Comparison of ENCODE assay signal across 12 mouse cellular contexts in genomic region chr2:141955197-141955596, GRCm38 (mm10).
A peak's percentile ranks its signal among the peaks of the same experiment; 100 is the strongest.
DNase-seq lines count a peak whose midpoint lies in the region; ATAC-seq lines count a peak whose summit lies in the region.
"Had no signal": no experiment of that assay in that cellular context is flagged by ENCODE, and none has a peak within 500 bp of the region (broad histone marks: within the 10 kb centered on the region; RNA-seq: fewer than 3 reads in every experiment).

No protein-coding gene starts in this region.

- no peaks in the 10 kb centered on the region for H3K4me1 ChIP-seq in embryonic facial prominence, embryonic 11.5 days (ENCODE audit: control insufficient read depth, insufficient read depth, low read length)
- no peaks in the 10 kb centered on the region; the same call in 1 of the 2 replicates for H3K4me1 ChIP-seq in hindbrain, embryonic 14.5 days (replicated peaks; ENCODE audit: control insufficient read depth, insufficient read depth, low read length)
- H3K4me1 ChIP-seq: heart, embryonic 12.5 days had no signal

- H3K36me3 ChIP-seq in embryonic facial prominence, embryonic 11.5 days (replicated peaks; ENCODE audit: control insufficient read depth, insufficient read depth, low read depth, low read length): no peaks in the 10 kb centered on the region
- H3K36me3 ChIP-seq in hindbrain, embryonic 14.5 days (replicated peaks; ENCODE audit: control insufficient read depth, insufficient read depth): no peaks in the 10 kb centered on the region
- H3K36me3 ChIP-seq: heart, embryonic 12.5 days had no signal

- peak; percentile 83 for ATAC-seq in embryonic facial prominence, embryonic 11.5 days (replicated peaks; ENCODE audit: insufficient number of reproducible peaks, low FRiP score, low TSS enrichment, low read depth)
- ATAC-seq in hindbrain, embryonic 14.5 days (ENCODE audit: low FRiP score): peak; percentile 79; the same call in 1 of the 2 replicates

- no peak overlapping the region for H3K4me2 ChIP-seq in embryonic facial prominence, embryonic 11.5 days (ENCODE audit: low read depth, low read length)
- H3K4me2 ChIP-seq in hindbrain, embryonic 14.5 days (replicated peaks): no peak overlapping the region
- H3K4me2 ChIP-seq: heart, embryonic 12.5 days had no signal

- H3K4me3 ChIP-seq in embryonic facial prominence, embryonic 11.5 days (ENCODE audit: low read depth, low read length): no peak overlapping the region
- no peak overlapping the region for H3K4me3 ChIP-seq in hindbrain, embryonic 14.5 days (replicated peaks; ENCODE audit: low read length)
- H3K4me3 ChIP-seq: heart, embryonic 12.5 days had no signal

- no peak overlapping the region for H3K27ac ChIP-seq in embryonic facial prominence, embryonic 11.5 days (replicated peaks; ENCODE audit: low read depth, low read length)
- H3K27ac ChIP-seq in hindbrain, embryonic 14.5 days: no peak overlapping the region

- no peak overlapping the region for H3K9ac ChIP-seq in embryonic facial prominence, embryonic 11.5 days (replicated peaks; ENCODE audit: low read length)
- H3K9ac ChIP-seq in hindbrain, embryonic 14.5 days: no peak overlapping the region
- H3K9ac ChIP-seq: heart, embryonic 12.5 days had no signal

- H3K27me3 ChIP-seq in embryonic facial prominence, embryonic 11.5 days (ENCODE audit: control insufficient read depth, insufficient read depth, low read length): no peaks in the 10 kb centered on the region
- H3K27me3 ChIP-seq in hindbrain, embryonic 14.5 days (ENCODE audit: control insufficient read depth, insufficient read depth, low read length): no peaks in the 10 kb centered on the region
- H3K27me3 ChIP-seq: heart, embryonic 12.5 days had no signal

- H3K9me3 ChIP-seq in embryonic facial prominence, embryonic 11.5 days (replicated peaks; ENCODE audit: control insufficient read depth, low read length): no peaks in the 10 kb centered on the region
- no peaks in the 10 kb centered on the region for H3K9me3 ChIP-seq in hindbrain, embryonic 14.5 days (ENCODE audit: control insufficient read depth, low read length)
- H3K9me3 ChIP-seq: heart, embryonic 12.5 days had no signal

- DNase-seq in left cerebral cortex, postnatal 4 days: peak; percentile 26
- no peak for DNase-seq in left cerebral cortex, adult 8-10 months (ENCODE audit: low spot score in 2 of 2)
- peak; percentile 26 for DNase-seq in embryonic facial prominence, embryonic 11.5 days (ENCODE audit: low spot score)
- DNase-seq in hindbrain, embryonic 14.5 days (ENCODE audit: low spot score): no peak
- peak; percentile 65 for DNase-seq in retina, postnatal 1 day
- DNase-seq in urinary bladder, postnatal 36 days (ENCODE audit: low spot score in 2 of 2): no peak
- no peak for DNase-seq in layer of hippocampus, postnatal 10 days (ENCODE audit: low spot score in 2 of 2)
- DNase-seq in right cerebral cortex, postnatal 14 days: no peak
- DNase-seq: kidney, adult 18-20 months; liver; lung, postnatal 14 days had no signal

- 18% methylated on average over 3 of the region's 3 CpGs for WGBS in embryonic facial prominence, embryonic 11.5 days
- 8% methylated on average over 3 of the region's 3 CpGs for WGBS in hindbrain, embryonic 14.5 days

- intact Hi-C loops in left cerebral cortex, postnatal 4 days (cut with DNase I): no loop called here

Comparison
In these comparisons a context has a peak if more than half of its experiments do, and no peak if none do; other contexts are left out.
1. DNase-seq: peak in left cerebral cortex, postnatal 4 days (single experiment), embryonic facial prominence, embryonic 11.5 days (single experiment) and retina, postnatal 1 day (single experiment); none in left cerebral cortex, adult 8-10 months (0 of 2), hindbrain, embryonic 14.5 days (single experiment), urinary bladder, postnatal 36 days (0 of 2), layer of hippocampus, postnatal 10 days (0 of 2) and right cerebral cortex, postnatal 14 days (single experiment).